ENCODE assay signal across 13 mouse cellular contexts in the genomic region with DNA sequence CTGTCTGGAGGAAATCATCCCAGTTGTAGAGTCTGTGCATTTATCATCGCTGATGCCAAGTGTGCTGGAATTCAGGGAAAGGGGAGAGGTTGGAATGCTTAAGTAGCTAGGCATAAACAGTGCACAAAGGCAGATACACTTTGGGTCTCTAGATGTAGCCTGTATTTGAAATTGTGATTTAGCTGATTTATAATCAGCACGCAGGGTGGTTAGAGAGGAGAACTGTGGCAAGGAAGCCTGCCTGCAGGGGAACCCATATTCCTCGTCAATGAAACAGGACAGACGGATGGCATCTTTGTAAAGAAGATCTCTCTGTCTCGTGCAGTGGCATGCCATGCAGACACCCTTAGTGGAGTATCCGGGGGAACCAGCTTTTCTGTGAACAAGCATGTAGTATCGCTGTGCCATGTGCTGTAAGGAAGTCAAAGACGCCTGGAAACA. TPM values are rescaled to one million over a fixed set of nuclear protein-coding genes. Genes with fewer than 3 reads are reported as not detected.
DNase-seq lines count a peak whose midpoint lies in the region; ATAC-seq and TF ChIP-seq lines count a peak whose summit lies in the region.
"Had no signal": no experiment of that assay in that cellular context is flagged by ENCODE, and none has a peak within 500 bp of the region (broad histone marks: within the 10 kb centered on the region; RNA-seq: fewer than 3 reads in every experiment).

No protein-coding gene starts in this region.

- H3K27ac ChIP-seq in neural tube, embryonic 12.5 days, result no peak overlapping the region
- H3K27ac ChIP-seq in forebrain, embryonic 14.5 days (ENCODE audit: low read depth, low read length), result peak overlapping the region; percentile 72
- no peak overlapping the region for H3K27ac ChIP-seq in limb, embryonic 14.5 days (replicated peaks; ENCODE audit: low read depth, low read length)
- H3K27ac ChIP-seq in stomach, embryonic 16.5 days (ENCODE audit: low read length), result no peak overlapping the region
- H3K27ac ChIP-seq: embryonic facial prominence, embryonic 13.5 days; heart, adult 2 months; kidney, postnatal 0 days; liver, embryonic 13.5 days had no signal

- 51% methylated on average over 8 of the region's 8 CpGs for WGBS in neural tube, embryonic 12.5 days
- 51% methylated on average over 8 of the region's 8 CpGs for WGBS in forebrain, embryonic 14.5 days
- 62% methylated on average over 8 of the region's 8 CpGs for WGBS in limb, embryonic 14.5 days
- 61% methylated on average over 8 of the region's 8 CpGs for WGBS in stomach, embryonic 16.5 days

- DNase-seq in neural tube, embryonic 10.5 days (ENCODE audit: extremely low spot score, low spot score), result no peak
- DNase-seq in forebrain, embryonic 14.5 days (ENCODE audit: low spot score), result peak; percentile 51
- no peak for DNase-seq in limb, embryonic 14.5 days (ENCODE audit: low spot score)
- no peak for DNase-seq in adrenal gland, postnatal 25 days
- no peak for DNase-seq in c-Kit-positive CD71-positive TER-119-positive erythroid progenitor cells, embryonic 14.5 days (ENCODE audit: low spot score)
- DNase-seq: heart, adult 2 months; liver, embryonic 13.5 days; spleen, adult 18-20 months had no signal

- TF ChIP-seq POLR2A in limb, embryonic 14.5 days (IDR thresholded peaks at IDR 0.05; ENCODE audit: borderline replicate concordance, extremely low read depth, insufficient read depth, insufficient read length), result no peak

- H3K27me3 ChIP-seq in neural tube, embryonic 12.5 days (replicated peaks), result no peaks in the 10 kb centered on the region
- H3K27me3 ChIP-seq in forebrain, embryonic 14.5 days (replicated peaks; ENCODE audit: control insufficient read depth, insufficient read depth, low read length), result no peaks in the 10 kb centered on the region
- H3K27me3 ChIP-seq in limb, embryonic 14.5 days (ENCODE audit: control insufficient read depth, insufficient read depth, low read length), result no peaks in the 10 kb centered on the region
- no peaks in the 10 kb centered on the region for H3K27me3 ChIP-seq in stomach, embryonic 16.5 days (ENCODE audit: control insufficient read depth, insufficient read depth, low read length)

- ATAC-seq in neural tube, embryonic 12.5 days (ENCODE audit: low FRiP score, low read depth), result peak; percentile 23; the same call in 1 of the 2 replicates
- 0 out of 2 replicates have a peak, but pooled peaks have one; percentile 6 for ATAC-seq in forebrain, embryonic 14.5 days
- ATAC-seq in limb, embryonic 14.5 days (ENCODE audit: low FRiP score, low read depth), result no peak
- ATAC-seq in stomach, embryonic 16.5 days (ENCODE audit: insufficient read depth, low FRiP score), result no peak

- H3K9ac ChIP-seq in neural tube, embryonic 12.5 days, result peak overlapping the region; percentile 21; the same call in 1 of the 2 replicates
- peak overlapping the region; percentile 54 for H3K9ac ChIP-seq in forebrain, embryonic 14.5 days (ENCODE audit: low read length)
- no peak overlapping the region for H3K9ac ChIP-seq in limb, embryonic 14.5 days (ENCODE audit: low read depth, low read length, severe bottlenecking)
- H3K9ac ChIP-seq in stomach, embryonic 16.5 days (ENCODE audit: low read length), result no peak overlapping the region
- H3K9ac ChIP-seq: embryonic facial prominence, embryonic 13.5 days; liver, embryonic 13.5 days had no signal

- H3K4me2 ChIP-seq in neural tube, embryonic 12.5 days (replicated peaks), result peak overlapping the region; percentile 43
- H3K4me2 ChIP-seq in forebrain, embryonic 14.5 days (ENCODE audit: low read length), result peak overlapping the region; percentile 47
- H3K4me2 ChIP-seq in limb, embryonic 14.5 days (replicated peaks; ENCODE audit: low read depth, low read length, severe bottlenecking), result 0 out of 2 replicates have a peak overlapping the region, but pooled peaks have one; percentile 3
- peak overlapping the region; percentile 27 for H3K4me2 ChIP-seq in stomach, embryonic 16.5 days (ENCODE audit: low read depth, low read length)
- H3K4me2 ChIP-seq: embryonic facial prominence, embryonic 13.5 days; liver, embryonic 13.5 days had no signal

- H3K4me1 ChIP-seq in neural tube, embryonic 12.5 days, result 0 out of 2 replicates have a peak, but pooled peaks cover 3% of the 10 kb centered on the region
- peaks cover 18% of the 10 kb centered on the region for H3K4me1 ChIP-seq in forebrain, embryonic 14.5 days (ENCODE audit: control insufficient read depth, insufficient read depth, low read length)
- peaks cover 6% of the 10 kb centered on the region; the same call in 1 of the 2 replicates for H3K4me1 ChIP-seq in limb, embryonic 14.5 days (ENCODE audit: control insufficient read depth, insufficient read depth, low read length)
- no peaks in the 10 kb centered on the region for H3K4me1 ChIP-seq in stomach, embryonic 16.5 days (ENCODE audit: control insufficient read depth, insufficient read depth, low read length)

- no peaks in the 10 kb centered on the region for H3K9me3 ChIP-seq in neural tube, embryonic 12.5 days
- H3K9me3 ChIP-seq in forebrain, embryonic 14.5 days (replicated peaks; ENCODE audit: control insufficient read depth, low read length), result no peaks in the 10 kb centered on the region
- no peaks in the 10 kb centered on the region for H3K9me3 ChIP-seq in limb, embryonic 14.5 days (ENCODE audit: control insufficient read depth, low read length)
- no peaks in the 10 kb centered on the region for H3K9me3 ChIP-seq in stomach, embryonic 16.5 days (replicated peaks; ENCODE audit: control insufficient read depth, low read length)
- H3K9me3 ChIP-seq: embryonic facial prominence, embryonic 13.5 days; liver, embryonic 13.5 days had no signal

- H3K36me3 ChIP-seq in neural tube, embryonic 12.5 days, result no peaks in the 10 kb centered on the region
- H3K36me3 ChIP-seq in forebrain, embryonic 14.5 days (ENCODE audit: control insufficient read depth, insufficient read depth, low read length), result no peaks in the 10 kb centered on the region
- no peaks in the 10 kb centered on the region for H3K36me3 ChIP-seq in limb, embryonic 14.5 days (ENCODE audit: control insufficient read depth, insufficient read depth, low read length)
- H3K36me3 ChIP-seq in stomach, embryonic 16.5 days (ENCODE audit: control insufficient read depth, insufficient read depth, low read length), result no peaks in the 10 kb centered on the region
- H3K36me3 ChIP-seq: embryonic facial prominence, embryonic 13.5 days; G1E; liver, embryonic 13.5 days had no signal

- H3K4me3 ChIP-seq in neural tube, embryonic 12.5 days, result peak overlapping the region; percentile 22
- H3K4me3 ChIP-seq in forebrain, embryonic 14.5 days (ENCODE audit: low read depth, low read length), result peak overlapping the region; percentile 60
- no peak overlapping the region for H3K4me3 ChIP-seq in limb, embryonic 14.5 days (replicated peaks; ENCODE audit: low read length)
- H3K4me3 ChIP-seq in stomach, embryonic 16.5 days (replicated peaks; ENCODE audit: low read length), result no peak overlapping the region
- H3K4me3 ChIP-seq: embryonic facial prominence, embryonic 13.5 days; heart, adult 2 months; liver, embryonic 13.5 days had no signal

RNA-seq across cellular contexts. Expression of a gene that starts 2.2 kb away (rescaled TPM):
- polyA plus RNA-seq in neural tube, embryonic 12.5 days (2016; fragmentation: Nextera tagmentation; extraction: Ambion mirVana), result 9.3 and 10.6 TPM in 2 replicates
- 5.0 and 8.5 TPM in 2 replicates for polyA plus RNA-seq in forebrain, embryonic 14.5 days (2014; fragmentation: Nextera tagmentation; extraction: Ambion mirVana)
- polyA plus RNA-seq in limb, embryonic 14.5 days (2012; rRNA removed), result 1.4 and 1.6 TPM in 2 replicates
- 2.2 and 3.8 TPM in 2 replicates for polyA plus RNA-seq in limb, embryonic 14.5 days (2014; fragmentation: Nextera tagmentation; extraction: Ambion mirVana)
- 1.7 and 2.1 TPM in 2 replicates for polyA plus RNA-seq in stomach, embryonic 16.5 days (2015; fragmentation: Nextera tagmentation; extraction: Ambion mirVana)
- 0.90 and 1.7 TPM in 2 replicates for total RNA-seq in adrenal gland, postnatal 25 days (2021)
- polyA plus RNA-seq: G1E had no signal

Comparison
In these comparisons a context has a peak if more than half of its experiments do, and no peak if none do; other contexts are left out.
1. ATAC-seq: peak in neural tube, embryonic 12.5 days (single experiment) and forebrain, embryonic 14.5 days (single experiment); none in limb, embryonic 14.5 days (single experiment) and stomach, embryonic 16.5 days (single experiment).
2. H3K4me3 ChIP-seq: peak in neural tube, embryonic 12.5 days (single experiment) and forebrain, embryonic 14.5 days (single experiment); none in limb, embryonic 14.5 days (single experiment) and stomach, embryonic 16.5 days (single experiment).
3. H3K9ac ChIP-seq: peak in neural tube, embryonic 12.5 days (single experiment) and forebrain, embryonic 14.5 days (single experiment); none in limb, embryonic 14.5 days (single experiment) and stomach, embryonic 16.5 days (single experiment).
4. Peak in every context shown above with its lines, with median percentiles within 50 percentile points of each other: H3K4me2 ChIP-seq.